Mouse (Mus musculus): Measurements from ENCODE around the gene Syn3. TPM values are rescaled to one million over a fixed set of nuclear protein-coding genes. Genes with fewer than 3 reads are reported as not detected.
A peak's percentile ranks its signal among the peaks of the same experiment; 100 is the strongest.
"Not testable (repeated sequence)": the region's sequence is repeated elsewhere in the genome, so short reads cannot be mapped to it uniquely, and the experiment has no call there.

Syn3 gene
- polyA plus RNA-seq, 1 experiment from 2014 or later = 29.9 TPM

- Histone ChIP-seq H3K4me2 (ENCODE audit: low read length) (no peak overlapping the region), H3K9me3 (ENCODE audit: control insufficient read depth, low read length) (no peaks in the 10 kb centered on the region), H3K9ac (ENCODE audit: low read depth, low read length) (no peak overlapping the region), H3K36me3 (ENCODE audit: control insufficient read depth, insufficient read depth, low read length) (0 out of 2 replicates have a peak, but pooled peaks cover 2% of the 10 kb centered on the region), H3K4me1 (ENCODE audit: control insufficient read depth, insufficient read depth, low read depth, low read length) (no peaks in the 10 kb centered on the region), H3K27ac (ENCODE audit: low read depth, low read length) (no peak overlapping the region), H3K27me3 (replicated peaks; ENCODE audit: control insufficient read depth, insufficient read depth, low read length) (no peaks in the 10 kb centered on the region), H3K4me3 (ENCODE audit: low read length) (no peak overlapping the region)
- 32% methylated on average over 2 of the region's 2 CpGs for WGBS
- no peak for ATAC-seq
These were observed 116.8 kb downstream of the Syn3 start for GRCm38 (mm10) chr10:86381922-86382260.

- no peaks in the 10 kb centered on the region for H3K27me3 ChIP-seq (replicated peaks; ENCODE audit: control insufficient read depth, insufficient read depth, low read length)
- H3K9me3 ChIP-seq (ENCODE audit: control insufficient read depth, low read length) = no peaks in the 10 kb centered on the region
- 75% methylated on average over 9 of the region's 9 CpGs for WGBS
- no peaks in the 10 kb centered on the region for H3K4me1 ChIP-seq (ENCODE audit: control insufficient read depth, insufficient read depth, low read depth, low read length)
- no peak overlapping the region for H3K9ac ChIP-seq (ENCODE audit: low read depth, low read length)
- no peak overlapping the region for H3K4me3 ChIP-seq (ENCODE audit: low read length)
- no peak for ATAC-seq
- H3K36me3 ChIP-seq (ENCODE audit: control insufficient read depth, insufficient read depth, low read length) = 0 out of 2 replicates have a peak, but pooled peaks cover 2% of the 10 kb centered on the region
- no peak overlapping the region for H3K4me2 ChIP-seq (ENCODE audit: low read length)
- no peak overlapping the region for H3K27ac ChIP-seq (ENCODE audit: low read depth, low read length)
These were observed 117.4 kb downstream of the Syn3 start for GRCm38 (mm10) chr10:86381150-86381921.

- no peak for ATAC-seq
- H3K4me3 ChIP-seq (ENCODE audit: low read length) = no peak overlapping the region
- H3K27ac ChIP-seq (ENCODE audit: low read depth, low read length) = no peak overlapping the region
- no peaks in the 10 kb centered on the region for H3K4me1 ChIP-seq (ENCODE audit: control insufficient read depth, insufficient read depth, low read depth, low read length)
- 83% methylated on average over 2 of the region's 2 CpGs for WGBS
- no peak overlapping the region for H3K9ac ChIP-seq (ENCODE audit: low read depth, low read length)
- H3K4me2 ChIP-seq (ENCODE audit: low read length) = no peak overlapping the region
- no peaks in the 10 kb centered on the region for H3K9me3 ChIP-seq (ENCODE audit: control insufficient read depth, low read length)
- H3K27me3 ChIP-seq (replicated peaks; ENCODE audit: control insufficient read depth, insufficient read depth, low read length) = no peaks in the 10 kb centered on the region
- H3K36me3 ChIP-seq (ENCODE audit: control insufficient read depth, insufficient read depth, low read length) = 0 out of 2 replicates have a peak, but pooled peaks cover 2% of the 10 kb centered on the region
These were observed 118.1 kb downstream of the Syn3 start for GRCm38 (mm10) chr10:86380626-86381025.

GRCm38 (mm10) chr10:86378803-86379202, 119.9 kb downstream of the Syn3 start:
- H3K27ac ChIP-seq (ENCODE audit: low read depth, low read length); H3K9me3 ChIP-seq (ENCODE audit: control insufficient read depth, low read length); H3K9ac ChIP-seq (ENCODE audit: low read depth, low read length); H3K36me3 ChIP-seq (ENCODE audit: control insufficient read depth, insufficient read depth, low read length); H3K4me1 ChIP-seq (ENCODE audit: control insufficient read depth, insufficient read depth, low read depth, low read length); ATAC-seq; H3K4me2 ChIP-seq (ENCODE audit: low read length); H3K4me3 ChIP-seq (ENCODE audit: low read length); H3K27me3 ChIP-seq (replicated peaks; ENCODE audit: control insufficient read depth, insufficient read depth, low read length): not testable (repeated sequence)
- 92% methylated on average over 2 of the region's 2 CpGs for whole genome bisulfite sequencing

- no peak overlapping the region for H3K4me3 ChIP-seq (ENCODE audit: low read length)
- peak overlapping the region; percentile 48 for H3K27ac ChIP-seq (ENCODE audit: low read depth, low read length)
- H3K27me3 ChIP-seq (replicated peaks; ENCODE audit: control insufficient read depth, insufficient read depth, low read length) = no peaks in the 10 kb centered on the region
- ATAC-seq = peak; percentile 86
- H3K36me3 ChIP-seq (ENCODE audit: control insufficient read depth, insufficient read depth, low read length) = 0 out of 2 replicates have a peak, but pooled peaks cover 2% of the 10 kb centered on the region
- H3K9ac ChIP-seq (ENCODE audit: low read depth, low read length) = no peak overlapping the region
- WGBS = 54% methylated on average over 8 of the region's 8 CpGs
- H3K9me3 ChIP-seq (ENCODE audit: control insufficient read depth, low read length) = no peaks in the 10 kb centered on the region
- H3K4me2 ChIP-seq (ENCODE audit: low read length) = no peak overlapping the region
- H3K4me1 ChIP-seq (ENCODE audit: control insufficient read depth, insufficient read depth, low read depth, low read length) = no peaks in the 10 kb centered on the region
These were observed 122.1 kb downstream of the Syn3 start for GRCm38 (mm10) chr10:86376392-86377185.

GRCm38 (mm10) chr10:86375903-86376302, 122.8 kb downstream of the Syn3 start:
- no peaks in the 10 kb centered on the region for H3K36me3 ChIP-seq (ENCODE audit: control insufficient read depth, insufficient read depth, low read length)
- H3K9me3 ChIP-seq (ENCODE audit: control insufficient read depth, low read length) = no peaks in the 10 kb centered on the region
- no peaks in the 10 kb centered on the region for H3K27me3 ChIP-seq (replicated peaks; ENCODE audit: control insufficient read depth, insufficient read depth, low read length)
- H3K4me3 ChIP-seq (ENCODE audit: low read length) = no peak overlapping the region
- H3K4me2 ChIP-seq (ENCODE audit: low read length) = no peak overlapping the region
- peak; percentile 92 for ATAC-seq
- WGBS = 43% methylated on average over 11 of the region's 11 CpGs
- H3K27ac ChIP-seq (ENCODE audit: low read depth, low read length) = 0 out of 2 replicates have a peak overlapping the region, but pooled peaks have one; percentile 7
- no peak overlapping the region for H3K9ac ChIP-seq (ENCODE audit: low read depth, low read length)
- no peaks in the 10 kb centered on the region for H3K4me1 ChIP-seq (ENCODE audit: control insufficient read depth, insufficient read depth, low read depth, low read length)

- Histone ChIP-seq H3K27ac (ENCODE audit: low read depth, low read length) (no peak overlapping the region), H3K9ac (ENCODE audit: low read depth, low read length) (no peak overlapping the region), H3K4me2 (ENCODE audit: low read length) (no peak overlapping the region), H3K9me3 (ENCODE audit: control insufficient read depth, low read length) (no peaks in the 10 kb centered on the region), H3K36me3 (ENCODE audit: control insufficient read depth, insufficient read depth, low read length) (no peaks in the 10 kb centered on the region), H3K4me3 (ENCODE audit: low read length) (no peak overlapping the region), H3K27me3 (replicated peaks; ENCODE audit: control insufficient read depth, insufficient read depth, low read length) (no peaks in the 10 kb centered on the region), H3K4me1 (ENCODE audit: control insufficient read depth, insufficient read depth, low read depth, low read length) (no peaks in the 10 kb centered on the region)
- ATAC-seq = no peak
- WGBS = 85% methylated on average over 2 of the region's 2 CpGs
These were observed 124.6 kb downstream of the Syn3 start for GRCm38 (mm10) chr10:86374061-86374460.

- H3K4me3 ChIP-seq (ENCODE audit: low read length) = no peak overlapping the region
- H3K4me1 ChIP-seq (ENCODE audit: control insufficient read depth, insufficient read depth, low read depth, low read length) = no peaks in the 10 kb centered on the region
- H3K27me3 ChIP-seq (replicated peaks; ENCODE audit: control insufficient read depth, insufficient read depth, low read length) = no peaks in the 10 kb centered on the region
- no peak overlapping the region for H3K4me2 ChIP-seq (ENCODE audit: low read length)
- H3K36me3 ChIP-seq (ENCODE audit: control insufficient read depth, insufficient read depth, low read length) = no peaks in the 10 kb centered on the region
- H3K27ac ChIP-seq (ENCODE audit: low read depth, low read length) = no peak overlapping the region
- H3K9ac ChIP-seq (ENCODE audit: low read depth, low read length) = no peak overlapping the region
- H3K9me3 ChIP-seq (ENCODE audit: control insufficient read depth, low read length) = no peaks in the 10 kb centered on the region
- ATAC-seq = no peak
These were observed 127.1 kb downstream of the Syn3 start for GRCm38 (mm10) chr10:86371561-86371960.

GRCm38 (mm10) chr10:86369346-86369745, 129.3 kb downstream of the Syn3 start:
- Histone ChIP-seq H3K9me3 (ENCODE audit: control insufficient read depth, low read length) (no peaks in the 10 kb centered on the region), H3K36me3 (ENCODE audit: control insufficient read depth, insufficient read depth, low read length) (no peaks in the 10 kb centered on the region), H3K4me1 (ENCODE audit: control insufficient read depth, insufficient read depth, low read depth, low read length) (peaks cover 3% of the 10 kb centered on the region; the same call in 1 of the 2 replicates), H3K4me2 (ENCODE audit: low read length) (no peak overlapping the region), H3K27me3 (replicated peaks; ENCODE audit: control insufficient read depth, insufficient read depth, low read length) (no peaks in the 10 kb centered on the region), H3K9ac (ENCODE audit: low read depth, low read length) (no peak overlapping the region), H3K4me3 (ENCODE audit: low read length) (no peak overlapping the region), H3K27ac (ENCODE audit: low read depth, low read length) (no peak overlapping the region)
- no peak for ATAC-seq
- 77% methylated on average over 4 of the region's 4 CpGs for WGBS

All from hindbrain, embryonic 16.5 days (tissue).